Mouse (Mus musculus) adrenal gland, adult 2 months (tissue): Measurements from ENCODE around the gene 2810004N23Rik. TPM values are rescaled to one million over a fixed set of nuclear protein-coding genes. Genes with fewer than 3 reads are reported as not detected.
A peak's percentile ranks its signal among the peaks of the same experiment; 100 is the strongest.

Experiments
- DNase-seq: peaks from one replicate; pipeline ENCODE4 v3.0.0; 2021
- polyA plus RNA-seq: library from polyadenylated mRNA; depleted of rRNA; stranded (reverse); fragments of >200 nt; gene quantifications from 2 replicates; pipeline ENCODE4 v1.2.3, GENCODE M21; 2012
- total RNA-seq, 2 experiments: library from RNA; stranded (reverse); gene quantifications; 2 replicates each; pipeline ENCODE4 v1.2.3; 2021

The 2810004N23Rik gene
- total and polyA plus RNA-seq, 3 experiments: 10.7 to 28.0 (median 25.9) TPM

DNA sequence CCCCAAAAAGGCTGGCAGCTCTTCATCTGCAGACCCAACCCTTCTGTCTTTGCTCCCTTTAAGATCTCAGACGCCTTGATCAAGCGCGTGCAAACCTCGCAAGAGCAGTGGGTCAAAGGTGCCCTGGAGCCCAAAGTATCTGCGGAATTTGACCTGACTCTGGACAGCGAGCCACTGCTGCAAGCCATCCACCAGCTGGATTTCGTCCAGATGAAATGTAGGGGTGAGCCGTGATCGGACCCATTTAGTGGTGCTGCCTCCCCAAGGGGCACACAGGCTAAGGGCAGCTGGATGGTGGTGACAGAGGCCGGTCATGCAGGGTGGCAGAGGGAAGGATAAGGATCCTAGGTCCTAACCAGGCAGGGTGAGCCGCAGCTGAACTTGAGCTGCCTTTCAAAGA lies 42.8 kb downstream of the 2810004N23Rik start:
- DNase-seq: no peak

DNA sequence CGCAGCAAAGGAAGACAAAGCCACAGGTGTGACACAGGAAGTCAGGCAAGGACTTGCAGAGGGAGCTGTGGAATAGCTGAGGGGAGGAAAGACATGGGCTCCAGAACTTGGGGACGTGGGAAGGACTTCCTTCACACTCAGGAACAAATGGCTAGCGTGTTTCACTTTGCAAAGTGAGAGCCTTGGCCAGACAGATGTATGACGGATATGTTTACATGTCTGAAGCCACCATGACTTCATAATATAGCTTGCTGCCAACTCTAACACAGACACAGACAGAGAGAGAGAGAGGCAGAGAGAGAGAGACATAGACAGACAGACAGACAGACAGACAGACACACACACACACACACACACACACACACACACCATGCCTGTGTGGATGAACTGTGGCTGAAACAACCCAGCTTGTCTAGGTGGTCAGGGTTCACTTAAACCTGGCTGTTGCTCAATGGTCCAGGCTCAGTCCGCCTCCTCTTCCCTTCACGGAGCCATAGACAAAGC lies 43.3 kb downstream of the 2810004N23Rik start:
- no peak for DNase-seq

DNA sequence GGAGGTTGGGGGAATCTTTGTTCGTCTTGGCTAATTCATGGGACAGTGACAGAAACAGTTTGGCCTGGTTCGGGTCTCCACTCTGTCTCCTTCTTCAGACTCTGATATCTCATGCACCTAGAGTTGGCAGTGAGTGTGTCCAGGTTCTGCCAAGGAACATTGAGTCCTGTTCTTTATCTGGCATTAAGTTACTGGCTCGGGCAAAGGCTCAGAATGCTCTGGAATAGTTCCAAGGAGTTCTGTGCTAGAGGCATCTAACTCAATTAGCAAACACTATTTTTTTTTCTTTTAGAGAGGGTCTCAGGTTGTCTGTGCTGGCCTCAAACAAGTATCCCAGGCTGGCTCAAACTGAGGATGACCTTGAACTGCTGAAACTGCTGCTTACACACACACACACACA lies 45.6 kb downstream of the 2810004N23Rik start:
- DNase-seq: no peak

DNA sequence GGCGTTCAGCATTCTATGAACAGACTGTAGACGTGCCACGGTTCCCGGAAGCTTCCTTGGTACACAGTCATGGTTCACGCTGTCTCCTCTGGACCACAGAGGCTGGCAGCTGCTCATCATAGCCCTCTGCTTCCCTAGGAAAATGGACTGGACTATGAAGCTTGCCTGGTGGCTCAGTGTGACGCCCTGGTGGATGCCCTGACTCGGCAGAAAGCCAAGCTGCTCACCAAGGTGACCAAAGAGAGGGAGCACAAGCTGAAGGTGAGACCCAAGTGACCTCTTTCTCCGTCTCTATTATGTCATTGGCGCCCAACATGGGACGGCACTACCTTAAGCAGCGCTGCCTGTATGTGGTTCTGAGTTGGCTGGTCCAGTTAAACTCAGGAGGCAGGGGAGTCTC lies 46.1 kb downstream of the 2810004N23Rik start:
- no peak for DNase-seq

DNA sequence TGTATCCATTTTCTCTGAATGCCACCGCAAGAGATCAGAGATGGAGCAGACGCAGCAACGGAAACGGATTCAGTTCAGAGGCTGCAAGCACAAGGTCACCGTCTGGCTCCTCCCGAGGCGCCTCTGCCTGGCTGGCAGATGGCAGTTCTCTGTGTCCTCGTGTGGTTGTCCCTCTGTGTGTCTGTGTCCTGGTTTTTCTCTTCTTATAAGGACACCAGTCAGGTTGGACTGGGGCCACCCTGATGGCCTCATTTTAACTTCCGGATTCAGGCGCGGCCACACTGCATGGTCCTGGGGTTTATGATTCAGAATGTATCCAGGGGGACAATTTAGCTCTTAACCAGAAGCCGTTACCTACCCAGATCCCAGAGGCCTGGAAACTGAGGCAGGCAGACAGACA lies 47.0 kb downstream of the 2810004N23Rik start:
- DNase-seq: no peak

DNA sequence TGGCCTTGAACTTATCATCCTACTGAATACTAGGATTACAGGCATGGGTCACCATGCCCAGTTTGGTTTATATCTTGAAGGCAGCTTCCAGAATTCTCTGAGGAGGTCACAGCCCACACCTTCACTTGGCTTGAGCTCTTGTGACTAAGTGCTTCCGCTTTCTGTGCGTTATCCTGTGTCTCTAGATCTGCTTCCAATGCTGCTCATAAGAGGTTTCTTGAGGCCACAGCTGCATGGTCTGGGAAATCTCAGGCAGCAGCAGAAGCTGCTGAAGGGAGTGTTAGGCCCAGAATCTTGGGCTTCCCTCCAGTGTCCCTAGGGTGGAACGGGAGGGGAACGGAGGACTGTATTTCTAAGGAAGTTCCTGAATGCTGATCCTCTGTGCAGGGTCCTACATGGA lies 49.6 kb downstream of the 2810004N23Rik start:
- DNase-seq: no peak

- DNase-seq: no peak
Observed at GRCm38 (mm10) chr8:124810689-124811394, 52.1 kb downstream of the 2810004N23Rik start.

GRCm38 (mm10) chr8:124810056-124810610 lies 52.8 kb downstream of the 2810004N23Rik start:
- DNase-seq: no peak

GRCm38 (mm10) chr8:124809419-124809818 lies 53.5 kb downstream of the 2810004N23Rik start:
- no peak for DNase-seq

GRCm38 (mm10) chr8:124805990-124806389 lies 56.9 kb downstream of the 2810004N23Rik start:
- DNase-seq: no peak

DNA sequence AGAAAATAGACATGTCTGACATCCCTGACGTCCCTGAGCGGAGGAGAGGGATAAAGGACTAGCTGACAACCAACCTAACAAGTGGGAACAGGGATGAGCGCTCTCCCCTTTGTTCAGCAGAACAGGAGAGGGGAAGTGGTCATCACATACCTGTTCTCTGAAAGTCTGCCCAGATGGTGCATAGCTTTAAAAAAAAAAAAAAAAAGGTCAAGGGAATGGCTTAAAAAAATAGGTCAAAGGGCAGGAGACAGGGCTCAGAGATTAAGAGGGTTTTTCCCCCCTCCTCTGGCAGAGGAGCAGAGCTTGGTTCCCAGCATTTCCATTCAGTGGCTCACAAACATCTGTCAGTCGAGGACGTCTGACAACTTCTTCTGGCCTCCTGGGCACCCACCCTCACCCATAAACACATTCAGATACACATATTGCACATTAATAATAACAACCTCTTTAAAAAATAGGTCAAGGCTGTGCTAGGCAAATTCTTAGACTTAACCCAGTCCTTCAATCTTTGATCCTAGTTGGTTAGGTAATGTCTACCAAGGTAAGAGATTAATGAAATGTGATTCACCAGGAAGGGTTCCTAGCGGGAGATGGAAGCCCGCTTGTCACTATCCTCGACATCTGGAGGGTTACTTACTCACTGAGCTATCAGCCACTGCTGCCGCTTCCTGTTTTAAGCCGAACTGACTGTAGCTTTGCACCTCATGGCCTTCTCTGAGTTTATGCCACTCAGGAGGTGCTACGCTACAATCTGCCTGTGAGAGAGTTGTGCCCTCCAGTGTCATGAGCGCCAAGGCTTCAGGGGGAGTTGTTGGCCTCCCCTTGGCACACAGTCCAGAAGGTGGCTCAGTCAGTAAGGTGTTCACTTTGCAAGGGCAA lies 58.9 kb downstream of the 2810004N23Rik start:
- DNase-seq: no peak

DNA sequence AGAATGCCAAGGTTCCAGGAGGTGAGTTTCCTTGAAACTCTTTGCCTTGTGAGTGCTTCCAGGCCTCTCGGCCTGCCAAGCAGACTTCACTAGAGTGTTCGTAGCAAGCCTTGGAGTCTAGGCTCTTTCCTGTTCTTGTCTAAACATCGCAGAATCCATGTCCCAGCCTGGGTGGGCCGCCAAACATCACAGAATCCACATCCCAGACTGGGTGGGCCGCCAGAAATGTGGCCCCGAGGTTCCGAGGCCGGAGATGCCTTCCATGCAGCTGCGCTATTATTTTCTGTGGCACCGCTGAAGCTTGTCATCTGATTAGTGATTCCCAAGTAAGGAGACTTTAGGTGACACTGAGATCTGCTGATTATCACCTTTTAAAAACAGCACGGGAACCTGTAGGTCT lies 62.4 kb downstream of the 2810004N23Rik start:
- DNase-seq: no peak

DNA sequence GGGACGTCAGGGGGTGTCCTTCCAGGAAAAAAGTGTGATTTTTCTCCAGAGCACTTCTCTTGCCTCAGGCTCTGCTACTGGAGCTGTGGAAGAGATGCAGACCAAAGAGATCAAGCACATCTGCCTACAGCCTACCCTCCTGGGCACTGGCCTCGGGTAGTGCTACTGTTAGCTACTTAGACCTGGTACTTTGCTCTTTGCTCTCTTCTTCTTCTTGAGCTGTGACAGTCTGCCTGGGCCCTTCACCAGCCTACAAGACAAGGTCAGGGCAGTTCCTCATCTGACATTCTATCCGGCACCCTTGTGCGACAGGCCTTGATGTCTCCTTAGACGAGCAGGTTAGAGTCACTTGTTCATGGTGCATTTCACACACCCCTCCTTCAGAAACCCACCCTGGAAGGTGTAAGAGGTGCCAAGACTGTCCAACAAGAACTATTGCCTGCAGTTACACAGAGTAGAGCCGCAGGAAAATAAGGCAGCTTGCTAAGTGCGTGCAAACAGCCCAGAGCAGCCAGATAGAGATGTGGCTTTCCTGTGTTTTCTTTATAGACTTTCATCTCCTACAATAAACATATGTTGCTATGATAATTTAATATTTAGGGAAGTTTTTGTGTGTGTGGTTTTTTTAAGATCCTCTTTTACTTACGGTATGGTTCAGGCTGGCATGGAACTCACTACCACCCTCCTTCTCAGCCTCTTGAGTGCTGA lies 67.0 kb downstream of the 2810004N23Rik start:
- DNase-seq: no peak

GRCm38 (mm10) chr8:124794486-124794780 lies 68.5 kb downstream of the 2810004N23Rik start:
- peak; percentile 73 for DNase-seq

- peak; percentile 30 for DNase-seq
Observed at GRCm38 (mm10) chr8:124793661-124794485, 69.0 kb downstream of the 2810004N23Rik start.

DNA sequence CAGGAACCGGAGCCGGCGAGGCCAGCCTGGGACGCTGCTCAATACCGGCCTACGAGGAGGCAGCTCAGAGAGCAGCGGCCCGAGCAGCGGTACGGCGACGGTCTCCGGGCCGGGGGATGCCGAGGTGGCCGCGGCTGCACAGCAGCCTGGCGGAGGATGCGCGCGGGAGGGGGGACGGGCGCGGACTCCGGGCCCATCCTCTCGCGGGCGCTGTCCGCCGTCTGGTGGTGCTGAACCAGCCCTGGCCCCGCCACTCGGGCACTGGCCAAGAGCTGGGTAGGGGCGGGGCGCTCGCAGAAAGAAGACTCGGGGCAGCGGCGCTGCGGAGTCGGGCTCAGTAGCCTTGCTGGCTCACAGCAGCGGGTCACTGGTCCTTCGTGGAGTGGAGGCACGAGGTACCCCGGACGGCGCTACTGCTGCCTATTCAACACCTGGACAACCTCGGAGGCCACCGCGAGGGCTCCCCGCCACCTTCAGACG lies 69.7 kb downstream of the 2810004N23Rik start:
- peak; percentile 95 for DNase-seq

GRCm38 (mm10) chr8:124792708-124793107 lies 70.2 kb downstream of the 2810004N23Rik start, which contains the start of gene Trim67:
Trim67 (plus strand) TSS chr8:124793092.
- DNase-seq: peak; percentile 62

DNA sequence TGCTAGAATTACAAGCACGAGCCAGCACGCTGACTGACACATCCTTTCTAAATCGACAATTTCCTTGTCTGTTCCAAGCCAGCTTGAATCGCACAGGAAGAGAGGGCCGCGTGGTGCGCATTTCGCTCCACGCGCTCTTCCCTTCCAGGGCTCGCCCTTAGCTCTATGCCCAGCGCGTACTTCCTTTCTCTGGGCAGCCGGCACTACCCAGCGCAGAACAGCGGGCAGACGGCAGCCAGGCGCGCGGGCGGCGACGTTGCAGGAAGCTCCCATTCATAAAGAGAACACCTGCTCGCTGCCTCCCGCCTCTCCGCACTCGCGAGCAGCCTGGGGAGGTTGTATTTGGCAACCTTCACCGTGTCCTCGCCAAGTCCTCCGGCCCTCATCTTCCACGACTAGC lies 70.7 kb downstream of the 2810004N23Rik start:
- peak; percentile 31 for DNase-seq

DNA sequence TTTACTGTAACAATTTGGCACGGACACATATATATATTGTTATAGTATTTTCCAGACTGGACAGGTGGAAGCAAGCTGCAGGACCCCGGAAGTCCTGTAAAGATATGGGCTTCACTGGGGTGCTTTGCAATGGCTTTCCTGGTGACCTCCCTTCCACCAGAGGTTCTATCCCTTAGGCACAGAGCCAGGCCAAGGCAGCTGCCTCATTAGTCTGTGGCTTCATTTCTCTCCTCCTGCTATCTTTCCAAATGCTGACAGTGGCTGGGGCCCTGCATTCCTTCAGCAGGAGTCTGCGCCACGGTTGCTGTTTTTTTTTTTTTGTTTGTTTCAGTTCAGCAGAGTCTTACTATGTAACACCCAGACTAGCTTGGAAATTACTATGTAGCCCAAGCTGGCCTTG lies 71.2 kb downstream of the 2810004N23Rik start:
- DNase-seq: no peak

DNA sequence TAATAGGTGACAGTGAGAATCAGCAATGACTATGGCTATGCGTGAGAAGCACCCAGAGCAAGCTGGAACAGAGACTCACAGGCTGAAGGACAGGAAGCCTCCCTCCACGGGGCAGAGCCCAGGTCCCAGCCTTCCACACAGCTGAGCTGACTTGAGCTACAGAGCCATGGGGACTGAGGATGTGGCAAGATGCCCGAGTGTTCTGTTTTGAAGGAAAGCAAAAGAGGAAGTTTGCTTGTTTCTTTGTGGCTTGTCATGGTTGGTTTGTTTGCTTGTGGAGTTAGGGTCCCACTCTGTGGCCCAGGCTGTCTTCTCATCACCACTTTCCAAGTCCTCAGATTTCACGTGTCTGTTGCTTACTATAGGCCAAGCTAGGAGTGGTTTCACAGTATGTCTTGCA lies 72.2 kb downstream of the 2810004N23Rik start:
- DNase-seq: no peak
